Mouse (Mus musculus) thymus, postnatal 14 days (tissue): ENCODE results near the gene Sacs.
A peak's percentile ranks its signal among the peaks of the same experiment; 100 is the strongest.
"Not testable (repeated sequence)": the region's sequence is repeated elsewhere in the genome, so short reads cannot be mapped to it uniquely, and the experiment has no call there.

Source experiments
- DNase-seq: peaks from one replicate; pipeline ENCODE4 v3.0.0; 2021

The Sacs gene

DNA sequence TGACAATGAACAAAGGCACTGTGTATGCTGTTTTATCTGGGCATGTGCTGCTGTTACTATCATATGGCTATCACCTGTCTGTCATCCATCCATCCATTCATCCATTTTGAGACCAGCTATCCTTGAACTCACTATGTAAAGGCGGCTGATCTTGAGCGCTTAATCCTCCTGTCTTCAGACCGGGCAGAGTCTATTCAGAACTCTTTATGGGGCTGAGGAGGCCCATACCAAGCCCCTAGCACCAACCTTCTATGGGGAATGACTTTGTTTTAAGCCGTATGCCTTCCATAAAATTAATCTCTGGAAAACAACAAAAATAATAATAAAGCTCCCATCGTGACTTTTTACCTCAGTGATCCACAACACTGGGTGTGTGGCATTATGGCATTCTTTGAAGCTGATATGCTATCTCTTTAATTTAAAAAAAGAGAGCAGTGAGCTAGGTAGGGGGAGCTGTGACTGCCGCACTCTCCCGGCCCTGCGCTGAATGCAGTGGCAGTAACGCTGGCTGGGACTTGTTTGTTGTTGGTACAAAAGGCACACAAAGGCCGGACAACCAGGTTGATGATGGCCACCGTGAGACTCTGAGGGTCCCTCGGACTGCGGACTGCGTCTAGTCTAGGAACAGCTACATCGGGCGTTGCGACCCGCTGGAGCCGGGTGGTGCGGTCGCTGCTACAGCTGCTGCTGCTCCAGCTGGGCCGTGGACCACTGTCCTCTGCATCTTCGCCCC is at the start of gene Sacs:
Gene Sacs, plus strand, starts transcription at position 464 of the 733 bp plus-strand sequence.
- DNase-seq: peak; percentile 7

DNA sequence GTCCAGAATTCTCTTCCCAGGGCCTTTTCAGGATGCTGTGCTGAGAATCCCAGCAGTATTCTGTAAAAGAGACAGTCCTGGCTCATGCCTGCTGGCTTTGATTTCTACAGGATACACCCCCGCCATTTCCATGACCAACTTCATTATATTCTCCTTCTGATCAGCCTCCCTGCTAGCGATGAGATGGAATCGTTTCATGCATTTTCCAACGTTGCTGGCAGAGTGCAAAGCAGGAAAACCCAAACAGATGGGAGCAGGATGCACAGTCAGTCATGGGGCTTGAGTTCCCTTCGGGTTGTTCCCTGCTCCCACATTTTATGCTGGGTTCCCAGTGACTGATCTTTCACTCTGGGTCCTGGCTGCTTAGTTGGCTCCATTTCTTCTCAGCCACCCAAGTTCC is 47.3 kb upstream of the Sacs start:
- DNase-seq: no peak

DNA sequence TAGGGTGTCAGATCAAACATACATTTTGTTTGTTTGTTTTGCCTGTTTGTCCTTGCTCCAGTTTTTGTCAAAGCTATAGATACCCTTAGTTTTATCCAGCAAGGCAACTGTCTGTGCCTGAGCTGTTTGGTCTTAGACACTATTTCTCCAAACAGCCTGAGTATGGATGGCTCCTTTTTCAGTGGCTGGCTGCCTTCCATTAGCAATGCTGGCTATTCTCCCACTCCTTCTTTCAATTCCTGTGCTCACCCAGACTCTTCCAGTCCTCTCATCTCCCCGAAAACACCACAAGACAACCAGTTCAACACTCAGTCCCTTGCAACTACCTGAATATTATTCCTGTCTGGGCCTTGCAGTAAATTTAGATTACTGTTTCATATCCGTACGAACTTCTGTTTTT is 46.2 kb upstream of the Sacs start:
- DNase-seq: no peak

DNA sequence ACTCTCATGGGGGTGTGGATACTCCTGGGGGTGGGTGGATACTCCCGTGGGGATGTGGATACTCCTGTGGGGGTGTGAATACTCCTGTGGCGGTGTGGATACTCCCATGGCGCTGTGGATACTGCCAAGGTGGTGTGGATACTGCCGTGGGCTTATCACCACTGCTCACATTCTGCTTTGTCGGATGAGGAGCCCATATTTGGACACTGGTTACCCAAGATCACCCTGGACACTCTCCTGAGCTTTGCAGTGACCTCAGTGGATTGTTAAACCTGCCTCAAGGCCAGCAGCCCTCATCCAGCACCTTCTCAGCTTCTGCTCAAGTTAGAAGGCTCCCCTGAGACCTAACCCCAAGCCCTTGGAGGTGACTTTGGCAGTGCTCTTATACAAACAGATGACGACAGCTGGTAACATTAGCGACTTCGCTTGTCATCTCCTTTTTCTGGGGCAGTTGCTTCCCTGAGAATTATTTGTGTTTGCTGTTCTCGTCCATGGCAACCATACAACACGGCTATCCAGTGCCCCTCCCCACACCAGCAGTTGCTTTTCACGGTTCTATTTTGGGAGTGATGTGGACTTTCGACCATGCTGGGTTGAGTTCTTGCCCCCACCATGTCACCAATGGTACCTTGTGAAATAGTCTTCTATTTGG is 40.2 kb upstream of the Sacs start:
- no peak for DNase-seq

DNA sequence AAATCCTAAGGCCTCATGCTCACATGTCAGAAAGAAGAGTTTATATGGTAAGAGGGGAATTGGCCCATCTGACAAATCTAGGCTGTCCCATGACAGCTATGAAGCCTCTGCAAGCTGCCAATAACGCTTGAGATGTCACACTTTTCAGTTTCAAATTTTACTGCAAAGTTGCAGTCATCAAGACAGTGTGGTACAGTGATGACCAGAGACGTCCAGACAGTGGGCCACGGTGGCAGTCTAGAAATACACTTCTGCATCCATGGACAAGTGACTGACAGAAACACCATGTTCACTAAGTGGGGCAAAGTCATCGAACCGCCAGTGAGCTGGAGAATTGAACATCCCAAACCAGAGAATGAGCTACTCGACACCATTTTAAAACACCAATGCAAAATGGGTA is 37.5 kb upstream of the Sacs start:
- no peak for DNase-seq

DNA sequence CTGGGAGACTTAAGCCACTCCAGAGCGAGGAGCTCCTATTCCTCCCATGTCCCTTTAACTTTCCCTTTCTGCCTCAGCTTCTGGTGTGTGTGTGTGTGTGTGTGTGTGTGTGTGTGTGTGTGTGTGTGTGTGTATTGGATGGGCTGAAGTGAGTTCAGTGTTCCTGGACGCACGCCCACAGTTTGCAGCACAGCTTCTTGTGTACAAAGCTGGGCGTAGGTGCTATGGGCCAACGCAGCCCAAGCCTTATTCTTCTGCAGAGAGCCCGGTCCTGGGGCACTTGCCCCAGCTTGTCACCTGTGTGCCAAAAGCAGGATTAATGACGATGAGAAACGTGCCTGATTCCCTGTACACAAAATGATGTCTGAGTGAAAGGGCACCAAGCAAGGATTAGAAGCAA is 31.9 kb upstream of the Sacs start:
- no peak for DNase-seq

DNA sequence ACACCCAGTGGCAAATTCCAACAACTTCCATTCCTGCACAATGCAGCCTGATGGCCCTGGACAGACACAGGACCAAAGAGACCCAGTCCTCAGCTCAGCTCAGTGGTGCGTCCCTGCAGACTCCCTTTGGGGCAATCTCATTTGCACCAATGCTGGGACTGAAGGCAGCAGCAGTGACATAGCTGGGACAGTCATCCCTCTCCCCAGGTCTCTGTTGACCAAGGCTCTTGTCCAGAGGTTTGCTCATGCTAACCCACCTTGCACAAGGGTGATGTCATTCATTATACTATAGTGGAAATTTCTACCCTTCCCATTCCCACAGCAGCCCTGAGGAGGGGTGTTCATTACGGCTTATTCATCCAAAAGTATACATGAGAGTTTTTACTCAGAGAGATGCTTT is 29.6 kb upstream of the Sacs start:
- no peak for DNase-seq

DNA sequence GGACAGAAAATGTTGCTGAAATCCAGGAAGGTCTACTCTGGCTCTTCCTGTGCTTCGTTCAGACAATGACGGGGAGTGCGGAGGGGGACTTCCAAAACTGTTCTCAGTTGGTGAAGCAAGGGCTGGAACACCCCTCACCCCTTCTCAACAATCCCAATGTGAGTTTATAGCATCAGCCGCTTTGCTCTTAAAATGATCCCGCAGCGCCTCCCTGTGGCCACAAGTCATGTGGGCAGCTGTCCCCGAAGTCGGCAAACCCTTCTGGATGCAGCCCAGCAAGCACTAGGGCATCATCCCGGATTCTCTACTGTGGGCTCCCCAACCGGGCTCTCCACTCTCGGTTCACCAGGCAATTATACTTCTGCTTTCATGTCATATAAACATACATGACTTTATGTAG is 25.9 kb upstream of the Sacs start:
- DNase-seq: peak; percentile 81

DNA sequence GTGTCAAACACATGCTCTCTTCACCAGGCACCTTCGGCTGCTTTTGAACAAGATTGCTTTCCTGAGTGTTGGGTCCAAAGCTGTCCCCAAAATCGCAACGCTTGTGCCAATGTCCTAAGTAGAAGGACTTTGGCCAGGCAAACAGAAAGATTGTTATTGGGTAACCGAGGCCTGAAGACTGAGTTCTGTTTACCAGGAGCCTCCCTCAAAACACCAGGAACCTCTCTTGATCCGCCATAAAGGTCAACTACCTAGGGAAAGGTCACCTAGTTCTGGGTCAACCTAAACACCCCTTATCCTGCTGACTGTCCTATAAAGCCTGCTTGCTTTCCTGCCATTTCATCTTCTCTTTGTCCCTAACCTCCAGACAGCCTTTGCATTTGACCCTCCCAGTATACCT is 13.5 kb upstream of the Sacs start:
- DNase-seq: no peak

DNA sequence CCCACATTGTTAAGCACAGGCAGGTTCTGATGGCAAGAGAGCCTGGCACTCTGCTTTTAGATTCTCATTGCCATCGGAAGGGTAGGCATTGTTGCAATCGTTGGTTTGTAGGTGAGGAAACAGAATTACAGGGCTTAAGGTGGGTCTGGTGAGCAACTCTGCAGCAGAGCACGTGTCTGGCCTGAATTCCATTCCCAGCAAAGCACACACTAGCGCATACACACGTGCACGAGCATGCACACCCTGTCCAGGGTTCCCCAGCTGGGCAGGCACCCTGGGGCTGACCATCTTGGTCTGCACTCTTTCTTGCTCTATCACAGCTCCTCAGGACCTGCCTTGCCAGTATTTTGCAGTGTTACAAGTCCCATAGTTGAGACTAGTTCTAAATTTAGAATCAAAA is 13.1 kb upstream of the Sacs start:
- DNase-seq: no peak

DNA sequence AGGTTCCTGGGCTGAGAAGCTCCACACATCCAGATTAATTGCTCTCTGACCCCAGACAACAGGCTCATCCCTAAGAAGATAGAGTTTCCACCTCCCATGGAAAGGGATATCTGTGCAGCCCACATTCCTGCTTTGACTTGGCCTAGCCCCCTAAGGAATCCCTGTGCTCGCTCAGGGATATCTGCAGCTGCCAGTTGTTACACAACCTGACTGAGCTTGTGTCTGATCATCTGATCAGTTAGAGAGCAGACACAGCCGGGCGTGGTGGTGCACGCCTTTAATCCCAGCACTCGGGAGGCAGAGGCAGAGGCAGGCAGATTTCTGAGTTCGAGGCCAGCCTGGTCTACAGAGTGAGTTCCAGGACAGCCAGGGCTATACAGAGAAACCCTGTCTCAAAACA is 10.9 kb upstream of the Sacs start:
- not testable (repeated sequence) for DNase-seq

DNA sequence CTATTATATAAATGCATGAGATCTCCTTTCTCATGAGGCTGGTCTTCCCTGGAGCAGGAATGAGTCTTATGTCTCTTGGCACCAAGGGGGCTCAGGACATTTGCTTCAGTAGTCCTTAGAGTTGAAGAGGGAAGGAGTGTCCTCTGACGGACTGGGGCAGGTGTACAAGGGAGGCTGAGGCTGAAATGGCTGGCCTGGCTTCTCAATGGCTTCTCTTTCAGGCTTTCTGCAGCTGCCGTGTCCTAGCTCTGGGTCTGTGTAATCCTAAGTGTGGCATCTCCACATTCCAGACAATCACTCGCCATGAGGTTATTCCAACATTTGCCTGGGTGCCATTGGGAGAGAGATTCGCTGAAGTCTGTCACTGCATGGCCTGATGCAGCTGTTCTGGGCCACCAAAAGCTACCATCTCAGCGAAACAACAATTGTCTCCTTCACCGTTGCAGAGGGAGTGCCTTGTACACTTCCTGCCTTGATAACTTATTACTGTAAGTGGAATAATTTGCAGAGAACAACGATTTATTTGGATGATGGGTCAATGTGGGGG is 9.2 kb upstream of the Sacs start:
- no peak for DNase-seq

DNA sequence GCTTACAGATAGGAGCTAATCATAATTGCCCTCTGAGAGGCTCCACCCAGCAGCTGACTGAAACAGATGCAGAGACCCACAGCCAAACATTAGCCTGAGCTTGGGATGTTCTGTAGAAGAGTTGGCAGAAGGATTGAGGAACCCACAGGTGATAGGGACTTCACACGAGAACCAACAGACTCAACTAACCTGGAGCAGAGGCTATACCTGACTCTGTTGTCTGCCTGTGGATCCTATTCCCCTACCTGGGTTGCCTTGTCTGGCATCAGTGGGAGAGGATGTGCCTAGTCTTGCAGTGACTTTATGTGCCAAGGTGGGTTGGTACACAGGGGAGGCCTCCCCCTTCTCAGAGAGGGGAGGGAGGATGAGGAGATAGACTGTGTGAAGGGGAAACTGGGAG is 5.7 kb upstream of the Sacs start:
- DNase-seq: no peak

DNA sequence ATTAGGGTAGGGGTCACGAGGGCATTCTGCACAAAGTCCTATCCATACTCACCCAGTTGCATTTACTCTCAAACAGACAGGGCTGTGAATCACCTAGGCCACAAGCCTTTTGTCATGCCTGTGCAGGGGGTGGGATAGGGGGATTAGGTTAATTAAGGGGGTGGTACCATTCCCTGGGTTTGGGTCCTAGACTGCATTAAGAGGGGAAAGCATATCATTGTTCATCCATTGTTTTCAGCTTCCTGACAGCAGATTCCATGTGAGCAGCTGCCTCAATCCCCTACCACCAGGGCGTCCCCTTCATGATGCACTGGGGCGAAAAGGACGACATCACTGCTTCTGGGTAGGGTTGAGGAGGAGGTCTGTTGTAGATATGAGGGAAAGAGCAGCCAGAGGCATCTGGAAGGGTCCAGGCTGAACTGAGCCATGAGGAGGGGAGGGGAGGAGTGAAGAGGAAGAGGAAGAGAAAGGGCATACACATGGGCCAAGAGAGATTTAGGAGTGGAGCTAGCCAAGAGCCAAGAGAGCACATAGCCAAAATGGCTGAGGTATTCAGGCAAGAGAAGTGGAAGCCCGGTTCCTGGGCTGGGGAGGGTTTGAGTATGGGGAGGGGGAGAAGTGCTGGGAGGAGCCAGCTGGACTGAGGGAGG is 3.8 kb upstream of the Sacs start:
- no peak for DNase-seq

DNA sequence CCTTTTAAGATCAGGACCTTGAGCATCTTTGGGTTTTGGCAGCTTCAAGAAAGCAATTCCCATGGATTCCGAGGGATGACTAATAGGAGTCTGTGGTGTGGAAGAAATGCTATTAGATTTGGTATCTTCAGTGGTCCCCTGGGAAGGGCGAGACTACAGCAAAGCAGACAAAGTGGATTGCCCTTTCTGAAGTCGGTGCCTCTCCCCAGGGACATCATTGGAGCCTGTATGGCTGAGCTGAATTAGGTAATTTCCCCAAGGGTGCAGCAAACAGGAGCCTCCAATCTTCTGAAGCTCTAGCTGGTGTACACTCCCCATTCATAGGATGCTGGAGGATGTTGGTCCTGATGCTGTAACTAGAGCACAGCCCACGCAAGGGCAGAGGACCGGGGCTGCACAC is 847 bp upstream of the Sacs start:
- no peak for DNase-seq

DNA sequence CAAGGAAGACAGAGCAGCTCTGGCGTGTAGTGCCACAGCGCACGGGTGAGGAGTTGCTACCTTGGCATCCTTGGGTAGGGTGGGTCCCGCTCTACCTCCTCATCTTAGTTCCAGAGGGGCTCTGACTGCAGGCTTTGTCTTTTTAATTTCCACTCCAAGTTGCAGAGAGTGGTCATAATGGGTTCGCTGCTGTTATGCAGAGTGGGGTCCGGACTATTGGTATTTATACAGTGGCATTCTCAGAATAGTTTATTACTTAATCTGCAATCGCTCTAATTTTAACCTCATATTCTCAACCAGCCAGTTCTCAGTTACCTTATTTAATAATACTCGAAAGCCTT is 440 bp downstream of the Sacs start:
- no peak for DNase-seq

DNA sequence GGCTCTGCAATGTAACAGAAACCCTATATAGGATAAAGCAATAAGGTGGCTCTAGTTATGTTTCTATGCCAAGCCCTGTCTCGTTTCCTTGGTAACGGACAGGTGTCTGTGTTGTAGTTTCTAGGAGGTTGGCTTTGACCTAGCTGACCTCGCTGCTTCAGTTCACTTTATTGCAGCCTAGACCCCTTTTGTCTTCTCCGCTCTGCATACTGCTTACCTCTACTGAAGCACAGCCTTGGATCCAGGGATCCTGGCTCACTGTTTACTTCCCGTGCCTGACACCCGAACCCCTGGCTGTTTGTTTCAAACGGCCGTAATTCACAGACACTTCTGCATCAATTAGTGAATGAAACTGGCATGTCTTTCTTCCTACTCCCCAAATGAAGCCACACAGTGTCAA is 5.1 kb downstream of the Sacs start:
- no peak for DNase-seq

DNA sequence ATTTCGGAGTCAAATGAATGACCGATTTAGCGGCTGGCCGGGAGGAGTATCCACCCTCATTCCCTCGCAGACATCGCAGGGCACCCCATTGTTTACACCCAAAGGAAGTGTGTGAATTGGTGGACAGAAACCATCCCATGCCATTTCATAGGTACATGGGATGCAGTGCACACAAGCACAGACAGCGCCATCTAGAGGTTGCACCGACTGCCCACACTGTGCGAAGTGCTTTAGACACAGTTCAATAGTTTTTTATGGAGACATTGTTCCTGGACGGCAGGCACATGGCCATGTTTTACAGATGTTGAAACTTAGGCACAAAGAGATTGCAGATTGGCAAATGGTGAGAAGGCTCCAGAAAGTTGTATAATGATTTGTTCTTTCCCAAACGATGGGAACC is 5.6 kb downstream of the Sacs start:
- DNase-seq: peak; percentile 43

DNA sequence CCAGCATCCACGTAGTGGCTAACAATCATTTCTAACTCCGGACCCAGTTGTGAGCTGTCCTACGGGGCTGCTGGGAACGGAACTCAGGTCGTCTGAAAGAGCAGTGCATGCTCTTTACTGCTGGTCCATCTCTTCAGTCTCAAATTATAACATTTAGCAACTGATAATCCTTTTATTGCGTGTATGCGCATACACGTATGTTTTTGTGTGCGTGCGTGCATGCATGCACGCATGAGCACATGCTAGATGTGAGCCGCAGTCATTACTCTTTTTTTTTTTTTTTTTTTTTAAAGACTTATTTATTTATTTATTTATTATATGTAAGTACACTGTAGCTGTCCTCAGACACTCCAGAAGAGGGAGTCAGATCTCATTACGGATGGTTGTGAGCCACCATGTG is 12.2 kb downstream of the Sacs start:
- DNase-seq: not testable (repeated sequence)

DNA sequence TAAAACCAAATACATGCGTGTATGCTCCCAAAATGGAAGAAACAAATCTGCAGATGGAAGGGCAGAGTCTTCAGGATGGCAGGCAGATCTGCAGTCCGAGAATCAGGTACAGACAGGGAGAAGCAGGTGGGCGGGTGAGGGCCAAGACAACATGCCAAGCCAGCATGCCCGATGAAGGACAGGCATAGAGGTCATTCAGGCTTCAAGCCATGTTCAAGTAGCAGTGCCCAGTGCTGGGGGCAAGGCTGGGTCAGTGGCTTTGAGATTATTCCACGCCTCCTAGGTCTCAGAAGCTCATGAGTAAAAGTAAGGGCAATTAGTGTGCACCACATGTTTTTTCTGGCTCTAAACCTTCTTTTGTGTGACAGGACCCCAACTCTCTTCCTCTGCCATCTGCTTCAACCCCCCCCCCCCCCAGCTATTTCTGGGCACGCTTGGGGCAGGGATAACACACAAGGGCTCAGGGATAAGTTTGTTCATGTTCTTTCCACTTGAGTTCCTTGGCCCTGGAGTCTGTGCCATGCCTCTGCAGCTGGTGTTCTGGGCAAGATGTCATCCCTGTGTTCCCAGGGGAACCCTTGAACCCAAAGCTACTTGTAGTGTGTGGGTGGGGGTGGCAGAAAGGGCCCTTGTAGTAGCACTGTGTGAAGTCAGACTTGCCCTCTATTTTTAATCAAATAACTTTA is 16.8 kb downstream of the Sacs start:
- no peak for DNase-seq

DNA sequence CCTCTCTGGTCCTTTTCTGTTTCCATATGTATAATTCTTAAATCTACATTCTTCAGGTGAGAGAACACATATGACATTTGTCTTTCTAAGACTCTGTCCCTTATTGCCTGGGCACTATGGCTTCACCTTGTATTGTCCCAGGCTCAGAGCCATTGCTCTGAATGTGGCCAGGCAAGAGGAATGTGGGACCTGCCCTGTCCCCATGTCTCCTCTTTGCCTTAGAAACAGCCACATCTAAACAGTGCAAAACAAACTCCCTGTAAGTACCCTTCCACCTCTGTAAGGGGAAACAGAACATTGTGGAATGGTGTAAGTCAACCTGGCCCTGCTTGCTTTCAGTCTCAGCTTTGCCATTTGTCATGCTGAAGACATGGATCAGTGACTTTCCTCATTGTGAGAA is 17.4 kb downstream of the Sacs start:
- DNase-seq: no peak

DNA sequence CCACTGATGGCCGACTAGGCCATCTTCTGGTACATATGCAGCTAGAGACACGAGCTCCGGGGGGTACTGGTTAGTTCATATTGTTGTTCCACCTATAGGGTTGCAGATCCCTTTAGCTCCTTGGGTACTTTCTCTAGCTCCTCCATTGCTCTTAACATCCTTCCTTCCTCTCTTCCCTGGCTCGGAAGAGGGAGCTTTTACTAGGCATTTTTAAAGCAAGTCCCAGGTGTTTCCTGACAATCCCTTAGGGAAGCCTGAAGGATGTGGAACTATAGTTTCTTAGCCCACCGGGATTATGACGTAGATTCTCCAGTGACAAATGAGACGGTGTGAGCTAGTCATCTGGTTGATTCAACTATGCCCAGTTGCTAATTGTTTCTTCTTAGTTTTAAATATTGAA is 19.2 kb downstream of the Sacs start:
- DNase-seq: not testable (repeated sequence)

DNA sequence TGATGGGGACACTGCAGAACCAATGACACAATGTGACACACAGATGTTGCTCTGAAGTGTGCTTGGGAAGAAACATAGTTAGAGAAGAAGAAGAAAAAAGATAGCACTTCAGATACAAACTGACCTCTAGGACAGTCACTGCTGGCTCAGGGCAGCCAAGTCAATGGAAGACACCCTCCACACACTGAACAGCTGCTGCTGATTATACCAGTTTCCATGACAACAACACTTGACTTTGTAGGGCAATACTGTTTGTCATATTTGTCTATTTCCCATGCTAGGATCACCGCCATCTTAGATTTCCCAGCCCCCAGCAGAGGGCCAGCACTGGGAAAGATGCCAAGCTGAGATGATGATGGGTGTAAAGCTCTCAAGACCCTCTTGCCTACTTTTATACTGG is 22.7 kb downstream of the Sacs start:
- DNase-seq: no peak
